ENCODE assay signal across 9 mouse cellular contexts in the genomic region with DNA sequence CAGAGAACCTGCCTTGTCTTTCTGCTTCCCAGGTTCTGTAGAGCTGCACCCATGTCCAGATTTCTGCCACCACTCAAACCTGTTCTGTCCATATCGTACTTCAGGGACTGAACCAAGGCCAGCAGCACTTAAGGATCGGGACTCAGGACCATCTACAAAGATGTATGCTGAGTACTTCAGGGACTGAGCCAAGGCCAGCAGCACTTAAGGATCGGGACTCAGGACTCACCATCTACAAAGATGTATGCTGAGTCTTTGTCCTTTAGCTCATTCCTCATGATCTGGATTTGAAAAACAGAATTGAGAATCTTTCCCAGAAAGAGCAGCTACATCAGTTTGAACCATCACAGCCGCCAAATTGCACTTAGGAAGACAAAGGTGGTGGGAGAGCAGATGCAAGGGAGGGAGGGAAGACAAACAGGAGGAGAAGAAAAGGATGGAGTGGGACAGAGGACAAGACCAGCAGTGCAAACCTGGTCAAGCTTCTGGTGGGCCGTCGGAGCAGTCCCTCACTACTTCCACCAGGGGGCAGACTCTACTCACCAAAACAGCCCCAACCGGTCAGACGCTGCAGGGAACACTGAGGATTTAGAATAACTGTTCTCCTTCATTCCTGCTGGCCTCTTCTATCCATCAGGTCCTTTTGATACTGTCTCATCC. TPM values are rescaled to one million over a fixed set of nuclear protein-coding genes. Genes with fewer than 3 reads are reported as not detected.
A peak's percentile ranks its signal among the peaks of the same experiment; 100 is the strongest.
DNase-seq lines count a peak whose midpoint lies in the region; ATAC-seq and TF ChIP-seq lines count a peak whose summit lies in the region.
"Had no signal": no experiment of that assay in that cellular context is flagged by ENCODE, and none has a peak within 500 bp of the region (broad histone marks: within the 10 kb centered on the region; RNA-seq: fewer than 3 reads in every experiment).

No protein-coding gene starts in this region.

- H3K4me1 ChIP-seq in hindbrain, embryonic 16.5 days (ENCODE audit: control insufficient read depth, insufficient read depth, low read depth, low read length), result peaks cover 6% of the 10 kb centered on the region; the same call in 1 of the 2 replicates
- H3K4me1 ChIP-seq: lung, embryonic 15.5 days had no signal

- no peak overlapping the region for H3K27ac ChIP-seq in hindbrain, embryonic 16.5 days (ENCODE audit: low read depth, low read length)
- H3K27ac ChIP-seq: lung, embryonic 15.5 days had no signal

- no peak overlapping the region for H3K9ac ChIP-seq in hindbrain, embryonic 16.5 days (ENCODE audit: low read depth, low read length)
- H3K9ac ChIP-seq: lung, embryonic 15.5 days had no signal

- no peak overlapping the region for H3K4me2 ChIP-seq in hindbrain, embryonic 16.5 days (ENCODE audit: low read length)
- H3K4me2 ChIP-seq: lung, embryonic 15.5 days had no signal

- no peak overlapping the region for H3K4me3 ChIP-seq in hindbrain, embryonic 16.5 days (ENCODE audit: low read length)
- H3K4me3 ChIP-seq: lung, embryonic 15.5 days had no signal

- 27% methylated on average over 8 of the region's 8 CpGs for WGBS in hindbrain, embryonic 16.5 days

- POLR2A ChIA-PET in Patski (lab: Charles Lee), result no interaction called here

- peak; percentile 95 for TF ChIP-seq CTCF in Patski (IDR thresholded peaks at IDR 0.05)

- no peaks in the 10 kb centered on the region for H3K27me3 ChIP-seq in Patski
- no peaks in the 10 kb centered on the region for H3K27me3 ChIP-seq in hindbrain, embryonic 16.5 days (replicated peaks; ENCODE audit: control insufficient read depth, insufficient read depth, low read length)

- DNase-seq in Patski (ENCODE audit: low read depth, low spot score), result no peak
- peak; percentile 80 for DNase-seq in cerebellum, adult 8-10 months
- DNase-seq in left cerebral cortex, adult 11 months (ENCODE audit: low spot score), result peak; percentile 52
- peak; percentile 75 for DNase-seq in right cerebral cortex, postnatal 25 days
- DNase-seq in urinary bladder, postnatal 36 days (ENCODE audit: low spot score in 2 of 2), result peak; percentile 61 to 73

- in situ Hi-C loops in Patski (cut with MboI; ENCODE audit: low pct_unique_long_range_greater_than_20kb), result loop anchor here (5.0 kb wide), 2 partner anchors 128 to 258 kb away; no protein-coding TSS in a partner anchor

- H3K36me3 ChIP-seq in hindbrain, embryonic 16.5 days (ENCODE audit: control insufficient read depth, insufficient read depth, low read length), result no peaks in the 10 kb centered on the region
- H3K36me3 ChIP-seq: lung, embryonic 15.5 days had no signal

- CTCF ChIA-PET in Patski (lab: Charles Lee), result interaction anchor here (0.7 to 8.4 kb wide), 9 partner anchors 8 to 492 kb away, joined by 3 to 140 read pairs (median 5); no protein-coding TSS in a partner anchor

- H3K9me3 ChIP-seq in hindbrain, embryonic 16.5 days (ENCODE audit: control insufficient read depth, low read length), result no peaks in the 10 kb centered on the region
- H3K9me3 ChIP-seq: lung, embryonic 15.5 days had no signal

- ATAC-seq in Patski, result no peak
- peak; percentile 93 for ATAC-seq in frontal cortex, adult (ENCODE audit: low TSS enrichment)
- peak; percentile 90 for ATAC-seq in hindbrain, embryonic 16.5 days
- ATAC-seq in megakaryocyte-erythroid progenitor cell, adult 5-6 weeks (replicated peaks; ENCODE audit: low FRiP score, low TSS enrichment, poor library complexity, severe bottlenecking), result peak; percentile 87

RNA-seq across cellular contexts. Expression of gene Npvf, which starts 24.7 kb away (rescaled TPM):
- polyA plus RNA-seq in Patski (2021), result not detected
- 0.26 TPM in 1 of 2 replicates, not detected in the other for polyA plus RNA-seq in hindbrain, embryonic 16.5 days (2015; fragmentation: Nextera tagmentation; extraction: Ambion mirVana)
- not detected in 2 replicates for total RNA-seq in megakaryocyte-erythroid progenitor cell, adult 5-6 weeks (2014; fragmentation: Nextera tagmentation)
- total RNA-seq in megakaryocyte-erythroid progenitor cell, adult 5-6 weeks (2017), result not detected in 2 replicates
- polyA plus RNA-seq: lung, embryonic 15.5 days had no signal
